ENCODE assay signal across 22 mouse cellular contexts in the genomic region with DNA sequence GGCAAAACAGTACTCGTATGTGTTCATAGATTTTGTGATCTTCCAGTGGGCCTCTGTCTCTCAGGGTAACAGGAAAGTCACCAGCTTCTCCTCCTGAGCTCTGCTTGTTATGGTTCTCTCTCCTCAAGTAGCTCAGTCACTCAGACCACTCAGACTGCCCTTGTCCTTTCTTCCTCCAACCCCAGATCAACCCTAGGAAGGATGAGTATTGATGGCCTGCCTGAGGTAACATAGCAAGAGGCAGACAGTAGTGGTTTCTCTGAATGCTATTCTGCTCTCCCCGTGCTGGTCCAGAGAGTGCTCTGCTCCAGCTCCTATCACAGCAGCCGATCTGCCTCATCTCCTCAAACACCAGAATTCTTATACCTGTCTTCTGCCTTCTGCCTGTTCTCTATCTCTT. TPM values are rescaled to one million over a fixed set of nuclear protein-coding genes. Genes with fewer than 3 reads are reported as not detected.
"Had no signal": no experiment of that assay in that cellular context is flagged by ENCODE, and none has a peak within 500 bp of the region (broad histone marks: within the 10 kb centered on the region; RNA-seq: fewer than 3 reads in every experiment).

No protein-coding gene starts in this region.

- H3K36me3 ChIP-seq: kidney, embryonic 15.5 days; limb, embryonic 12.5 days; limb, embryonic 15.5 days; midbrain, embryonic 12.5 days; stomach, embryonic 15.5 days had no signal

- H3K27ac ChIP-seq: kidney, embryonic 15.5 days; limb, embryonic 12.5 days; limb, embryonic 15.5 days; liver, embryonic 14.5 days; macrophage; midbrain, embryonic 12.5 days; stomach, embryonic 15.5 days had no signal

- H3K4me2 ChIP-seq: kidney, embryonic 15.5 days; limb, embryonic 12.5 days; limb, embryonic 15.5 days; liver, embryonic 11.5 days; lung, embryonic 14.5 days; midbrain, embryonic 12.5 days; stomach, embryonic 15.5 days had no signal

- H3K9ac ChIP-seq: kidney, embryonic 15.5 days; limb, embryonic 12.5 days; limb, embryonic 15.5 days; liver, embryonic 14.5 days; liver, postnatal 0 days; lung, embryonic 14.5 days; midbrain, embryonic 12.5 days; stomach, embryonic 15.5 days had no signal

- H3K27me3 ChIP-seq: kidney, embryonic 15.5 days; limb, embryonic 15.5 days; midbrain, embryonic 12.5 days; stomach, embryonic 15.5 days had no signal

- DNase-seq: kidney, adult 18-20 months; kidney, postnatal 10 days; kidney, postnatal 36 days; left cerebral cortex, postnatal 4 days; liver, postnatal 0 days; lung, embryonic 14.5 days; right cerebral cortex, adult 18-20 months; right cerebral cortex, postnatal 14 days; right cerebral cortex, postnatal 4 days; thymus, postnatal 25 days had no signal

- H3K4me3 ChIP-seq: kidney, embryonic 15.5 days; limb, embryonic 12.5 days; limb, embryonic 15.5 days; midbrain, embryonic 12.5 days; stomach, embryonic 15.5 days had no signal

- H3K9me3 ChIP-seq: kidney, embryonic 15.5 days; limb, embryonic 12.5 days; limb, embryonic 15.5 days; midbrain, embryonic 12.5 days; stomach, embryonic 15.5 days had no signal

- ATAC-seq: inflammation-experienced regulatory T-cells, adult 6 months; intestine, embryonic 16.5 days; liver, postnatal 0 days; lung, postnatal 0 days had no signal

RNA-seq across cellular contexts. Expression of gene Hepacam, which starts 3.6 kb away (rescaled TPM):
- polyA plus RNA-seq: inflammation-experienced regulatory T-cells, adult 6 months; kidney, embryonic 15.5 days; limb, embryonic 12.5 days; liver, embryonic 11.5 days; liver, embryonic 14.5 days; liver, postnatal 0 days; lung, embryonic 14.5 days; macrophage; neural tube, embryonic 11.5 days had no signal

RNA-seq across cellular contexts. Expression of gene Robo4, which starts 38.1 kb away (rescaled TPM):
- polyA plus RNA-seq: inflammation-experienced regulatory T-cells, adult 6 months; macrophage had no signal
